Mouse (Mus musculus): ENCODE data around the gene Adat2. TPM values are rescaled to one million over a fixed set of nuclear protein-coding genes. Genes with fewer than 3 reads are reported as not detected.

The Adat2 gene
- polyA plus RNA-seq, 1 experiment, result 2.2 TPM

GRCm38 (mm10) chr10:13596073-13596472 is 43.4 kb downstream of the Adat2 start:
- 37% methylated on average over 3 of the region's 3 CpGs for WGBS
- H3K36me3 ChIP-seq (ENCODE audit: control insufficient read depth, insufficient read depth, low read length), result no peaks in the 10 kb centered on the region
- peaks cover 2% of the 10 kb centered on the region; the same call in 1 of the 2 replicates for H3K27me3 ChIP-seq (ENCODE audit: control insufficient read depth, insufficient read depth, low read length)
- no peak overlapping the region for H3K27ac ChIP-seq (ENCODE audit: insufficient read depth, low read depth, low read length)
- no peaks in the 10 kb centered on the region for H3K4me1 ChIP-seq (ENCODE audit: control insufficient read depth, insufficient read depth, insufficient read length, low read length)
- H3K4me3 ChIP-seq (ENCODE audit: low read depth, low read length), result no peak overlapping the region
- TF ChIP-seq CTCF (IDR thresholded peaks at IDR 0.05; ENCODE audit: extremely low read depth, insufficient read length, insufficient replicate concordance, low read depth, low read length) (no peak), POLR2A (IDR thresholded peaks at IDR 0.05; ENCODE audit: low read depth, low read length) (no peak)

GRCm38 (mm10) chr10:13596866-13597265 is 44.2 kb downstream of the Adat2 start:
- 84% methylated on average over 9 of the region's 9 CpGs for WGBS
- H3K27ac ChIP-seq (ENCODE audit: insufficient read depth, low read depth, low read length), result no peak overlapping the region
- peaks cover 2% of the 10 kb centered on the region; the same call in 1 of the 2 replicates for H3K27me3 ChIP-seq (ENCODE audit: control insufficient read depth, insufficient read depth, low read length)
- H3K36me3 ChIP-seq (ENCODE audit: control insufficient read depth, insufficient read depth, low read length), result no peaks in the 10 kb centered on the region
- TF ChIP-seq POLR2A (IDR thresholded peaks at IDR 0.05; ENCODE audit: low read depth, low read length), result no peak
- TF ChIP-seq CTCF (IDR thresholded peaks at IDR 0.05; ENCODE audit: extremely low read depth, insufficient read length, insufficient replicate concordance, low read depth, low read length), result no peak
- H3K4me3 ChIP-seq (ENCODE audit: low read depth, low read length), result no peak overlapping the region
- H3K4me1 ChIP-seq (ENCODE audit: control insufficient read depth, insufficient read depth, insufficient read length, low read length), result no peaks in the 10 kb centered on the region

- Histone ChIP-seq H3K36me3 (ENCODE audit: control insufficient read depth, insufficient read depth, low read length) (no peaks in the 10 kb centered on the region), H3K27ac (ENCODE audit: insufficient read depth, low read depth, low read length) (no peak overlapping the region), H3K4me3 (ENCODE audit: low read depth, low read length) (no peak overlapping the region), H3K27me3 (ENCODE audit: control insufficient read depth, insufficient read depth, low read length) (peaks cover 2% of the 10 kb centered on the region; the same call in 1 of the 2 replicates), H3K4me1 (ENCODE audit: control insufficient read depth, insufficient read depth, insufficient read length, low read length) (no peaks in the 10 kb centered on the region)
- 78% methylated on average over 8 of the region's 8 CpGs for WGBS
- no peak for TF ChIP-seq CTCF (IDR thresholded peaks at IDR 0.05; ENCODE audit: extremely low read depth, insufficient read length, insufficient replicate concordance, low read depth, low read length)
- no peak for TF ChIP-seq POLR2A (IDR thresholded peaks at IDR 0.05; ENCODE audit: low read depth, low read length)
Observed at GRCm38 (mm10) chr10:13597491-13597890, 44.8 kb downstream of the Adat2 start.

- Histone ChIP-seq H3K27ac (ENCODE audit: insufficient read depth, low read depth, low read length) (no peak overlapping the region), H3K4me3 (ENCODE audit: low read depth, low read length) (no peak overlapping the region), H3K4me1 (ENCODE audit: control insufficient read depth, insufficient read depth, insufficient read length, low read length) (no peaks in the 10 kb centered on the region), H3K27me3 (ENCODE audit: control insufficient read depth, insufficient read depth, low read length) (peaks cover 2% of the 10 kb centered on the region; the same call in 1 of the 2 replicates), H3K36me3 (ENCODE audit: control insufficient read depth, insufficient read depth, low read length) (no peaks in the 10 kb centered on the region)
- TF ChIP-seq POLR2A (IDR thresholded peaks at IDR 0.05; ENCODE audit: low read depth, low read length), result no peak
- 69% methylated on average over 2 of the region's 2 CpGs for WGBS
Observed at GRCm38 (mm10) chr10:13600926-13601325, 48.2 kb downstream of the Adat2 start.

Other genes with a start within 250 kb of the Adat2 start
- 3.7 and 4.5 TPM in 2 replicates for gene Phactr2, start 78.5 kb upstream of the Adat2 start, polyA plus RNA-seq (2012; rRNA removed)
- gene Fuca2, start 53.4 kb upstream of the Adat2 start, polyA plus RNA-seq (2012; rRNA removed), result 15.9 and 31.9 TPM in 2 replicates
- gene Pex3, start 248 bp downstream of the Adat2 start, polyA plus RNA-seq (2012; rRNA removed), result 1.1 and 2.3 TPM in 2 replicates

All from small intestine, adult 2 months (tissue).